Mouse (Mus musculus) neural tube, embryonic 11.5 days (tissue): ENCODE data around the gene Dis3l. TPM values are rescaled to one million over a fixed set of nuclear protein-coding genes. Genes with fewer than 3 reads are reported as not detected.

Source experiments
- ATAC-seq: fragments of 200-750 bp; cut with Nextera tagmentation; 2 replicates; pipeline ENCODE4 v1.8.0; 2017; ENCODE audit warnings: moderate number of reproducible peaks, mild to moderate bottlenecking, moderate TSS enrichment, moderate library complexity; ENCODE audit not compliant: insufficient read depth, low FRiP score, low TSS enrichment
- DNase-seq: peaks from one replicate; pipeline ENCODE4 v3.0.0-alpha.2; 2015; ENCODE audit warnings: low spot score
- H3K27ac ChIP-seq: fragments of 300-500 bp; sonication (generic); 2 replicates; pipeline ENCODE4 v1.5.1; 2014; ENCODE audit warnings: low read depth, mild to moderate bottlenecking, low read length
- H3K27me3 ChIP-seq: fragments of 300-500 bp; sonication (generic); 2 replicates; pipeline ENCODE4 v1.6.1; 2014; ENCODE audit warnings: mild to moderate bottlenecking, low read length, mixed read lengths; ENCODE audit not compliant: control insufficient read depth, insufficient read depth
- H3K36me3 ChIP-seq: fragments of 300-500 bp; sonication (generic); 2 replicates; pipeline ENCODE4 v1.6.1; 2014; ENCODE audit warnings: mild to moderate bottlenecking, low read length, moderate library complexity, mixed read lengths; ENCODE audit not compliant: control insufficient read depth, insufficient read depth
- H3K4me1 ChIP-seq: fragments of 300-500 bp; sonication (generic); 2 replicates; pipeline ENCODE4 v1.6.1; 2014; ENCODE audit warnings: low read length, mixed read lengths; ENCODE audit not compliant: control insufficient read depth, insufficient read depth
- H3K4me2 ChIP-seq: fragments of 300-500 bp; sonication (generic); 2 replicates; pipeline ENCODE4 v1.6.1; 2014; ENCODE audit warnings: low read depth, mild to moderate bottlenecking, moderate library complexity
- H3K4me3 ChIP-seq: fragments of 300-500 bp; sonication (generic); 2 replicates; pipeline ENCODE4 v1.5.1; 2014; ENCODE audit warnings: low read depth, low read length
- H3K9ac ChIP-seq: fragments of 300-500 bp; sonication (generic); 2 replicates; pipeline ENCODE4 v1.6.1; 2014; ENCODE audit warnings: mild to moderate bottlenecking, low read length
- H3K9me3 ChIP-seq: fragments of 300-500 bp; sonication (generic); 2 replicates; pipeline ENCODE4 v1.6.1; 2016; ENCODE audit warnings: low read length; ENCODE audit not compliant: control insufficient read depth
- WGBS: fragments of 180-500 bp; shearing (Covaris S2); extraction: QIAGEN DNeasy Blood & Tissue Kit; methylation state at CpG from one replicate; pipeline ENCODE4 v1.1.7; 2014; 5-methylcytosine and 5-hydroxymethylcytosine counted together
- polyA plus RNA-seq: library from polyadenylated mRNA; unstranded; fragments of >200 nt; fragmentation: Nextera tagmentation; extraction: Ambion mirVana; gene quantifications from 2 replicates; pipeline ENCODE4 v1.2.1, GENCODE M21; 2014

Gene Dis3l
- polyA plus RNA-seq, 1 experiment from 2014 or later: 25.4 TPM

- peak overlapping the region; percentile 99 for H3K27ac ChIP-seq
- H3K27me3 ChIP-seq: no peaks in the 10 kb centered on the region
- WGBS: under 1% methylated on average over 74 of the region's 85 CpGs
- H3K4me3 ChIP-seq: peak overlapping the region; percentile 63
- H3K36me3 ChIP-seq: no peaks in the 10 kb centered on the region
- peak overlapping the region; percentile 85 for H3K4me2 ChIP-seq
- peaks cover 8% of the 10 kb centered on the region; the same call in 1 of the 2 replicates for H3K4me1 ChIP-seq
- ATAC-seq (peak; percentile 89), DNase-seq (peak; percentile 84)
- H3K9me3 ChIP-seq: no peaks in the 10 kb centered on the region
- peak overlapping the region; percentile 100 for H3K9ac ChIP-seq
Measured at GRCm38 (mm10) chr9:64340351-64341253, 486 bp downstream of the Dis3l start.

DNA sequence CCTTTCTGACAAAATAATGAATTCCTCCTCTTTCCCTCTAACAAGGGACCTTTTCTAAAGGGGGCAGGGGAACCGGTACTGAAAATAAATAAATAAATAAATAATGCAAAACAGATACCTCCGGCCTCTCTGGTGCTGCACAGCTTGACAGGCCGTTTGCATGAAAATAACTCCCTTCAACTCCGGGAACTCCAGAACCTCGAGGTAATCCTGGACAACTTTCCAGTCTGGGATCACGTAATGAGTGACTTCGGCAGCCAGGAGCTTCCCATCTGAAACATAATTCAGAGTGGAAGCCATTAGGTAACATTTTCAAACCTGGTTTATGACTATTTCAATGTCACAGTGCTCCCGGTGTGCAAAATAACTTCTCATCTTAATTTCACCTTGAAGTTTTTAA is 1.7 kb downstream of the Dis3l start:
- peaks cover 8% of the 10 kb centered on the region; the same call in 1 of the 2 replicates for H3K4me1 ChIP-seq
- H3K4me2 ChIP-seq: peak overlapping the region; percentile 85
- H3K27me3 ChIP-seq: no peaks in the 10 kb centered on the region
- H3K36me3 ChIP-seq: no peaks in the 10 kb centered on the region
- H3K27ac ChIP-seq: no peak overlapping the region
- H3K4me3 ChIP-seq: no peak overlapping the region
- H3K9ac ChIP-seq: no peak overlapping the region; the same call in 1 of the 2 replicates
- WGBS: 29% methylated on average over 8 of the region's 8 CpGs
- no peak for ATAC-seq
- no peak for DNase-seq
- no peaks in the 10 kb centered on the region for H3K9me3 ChIP-seq

- DNase-seq (no peak), ATAC-seq (no peak)
- H3K27ac ChIP-seq: no peak overlapping the region
- H3K9ac ChIP-seq: no peak overlapping the region
- no peak overlapping the region for H3K4me3 ChIP-seq
- WGBS: 93% methylated on average over 6 of the region's 6 CpGs
- peaks cover 8% of the 10 kb centered on the region; the same call in 1 of the 2 replicates for H3K4me1 ChIP-seq
- H3K27me3 ChIP-seq: no peaks in the 10 kb centered on the region
- no peaks in the 10 kb centered on the region for H3K9me3 ChIP-seq
- H3K36me3 ChIP-seq: no peaks in the 10 kb centered on the region
- H3K4me2 ChIP-seq: no peak overlapping the region
Measured at GRCm38 (mm10) chr9:64335825-64336224, 5.3 kb downstream of the Dis3l start.

DNA sequence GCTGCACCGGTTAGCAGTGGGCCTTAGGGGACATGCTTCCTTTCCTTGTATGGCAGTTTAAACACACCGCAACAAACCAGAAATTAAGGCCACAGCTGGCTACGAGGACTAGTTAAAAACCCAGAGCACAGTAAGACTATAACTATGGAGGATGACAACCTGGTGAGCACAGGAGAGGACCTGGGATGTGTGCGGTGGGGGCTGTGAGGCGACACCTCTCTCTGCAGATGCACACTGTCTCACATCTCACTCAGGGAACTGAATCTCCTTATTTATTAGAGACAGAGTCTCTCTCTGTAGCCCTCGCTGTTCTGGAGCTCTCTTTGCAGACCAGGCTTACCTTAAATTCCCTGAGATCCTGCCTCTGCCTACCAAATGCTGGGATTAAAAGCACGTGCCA is 17.1 kb downstream of the Dis3l start:
- no peak overlapping the region for H3K27ac ChIP-seq
- H3K4me2 ChIP-seq: no peak overlapping the region
- no peak overlapping the region for H3K9ac ChIP-seq
- ATAC-seq (no peak), DNase-seq (no peak)
- no peaks in the 10 kb centered on the region for H3K27me3 ChIP-seq
- WGBS: 92% methylated on average over 7 of the region's 7 CpGs
- peaks cover under 1% of the 10 kb centered on the region; the same call in 1 of the 2 replicates for H3K36me3 ChIP-seq
- H3K9me3 ChIP-seq: no peaks in the 10 kb centered on the region
- H3K4me1 ChIP-seq: no peaks in the 10 kb centered on the region
- no peak overlapping the region for H3K4me3 ChIP-seq

GRCm38 (mm10) chr9:64316986-64317385 is 24.1 kb downstream of the Dis3l start:
- Histone ChIP-seq H3K4me2 (no peak overlapping the region), H3K4me3 (no peak overlapping the region), H3K27ac (no peak overlapping the region), H3K36me3 (peaks cover 2% of the 10 kb centered on the region; the same call in 1 of the 2 replicates), H3K9me3 (no peaks in the 10 kb centered on the region), H3K9ac (no peak overlapping the region), H3K27me3 (no peaks in the 10 kb centered on the region), H3K4me1 (no peaks in the 10 kb centered on the region)
- WGBS: 96% methylated on average over 5 of the region's 5 CpGs
- ATAC-seq (no peak), DNase-seq (no peak)

DNA sequence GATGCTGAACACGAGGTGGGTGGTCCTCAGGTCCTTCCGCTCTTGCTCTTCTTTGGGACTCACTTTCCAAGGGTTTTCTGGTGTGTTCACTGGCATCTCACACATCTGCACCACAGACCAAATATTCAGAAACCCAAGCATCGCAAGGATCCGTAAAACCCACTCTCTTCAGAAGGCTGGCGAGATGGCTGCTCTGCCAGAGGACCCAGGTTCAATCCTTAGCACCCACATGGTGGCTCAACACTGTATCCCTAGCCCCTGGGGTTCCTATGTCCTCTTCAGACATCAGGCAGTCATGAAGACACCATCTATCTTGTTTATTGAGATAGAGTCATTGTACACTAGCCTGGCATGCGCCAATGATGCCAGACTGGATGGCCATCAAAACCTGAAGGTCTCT is 26.4 kb downstream of the Dis3l start:
- no peak overlapping the region for H3K4me2 ChIP-seq
- 95% methylated on average over 6 of the region's 6 CpGs for WGBS
- no peak for ATAC-seq
- no peak overlapping the region for H3K9ac ChIP-seq
- no peaks in the 10 kb centered on the region for H3K27me3 ChIP-seq
- H3K36me3 ChIP-seq: peaks cover 2% of the 10 kb centered on the region; the same call in 1 of the 2 replicates
- no peak overlapping the region for H3K27ac ChIP-seq
- H3K9me3 ChIP-seq: no peaks in the 10 kb centered on the region
- no peak overlapping the region for H3K4me3 ChIP-seq
- H3K4me1 ChIP-seq: no peaks in the 10 kb centered on the region
- DNase-seq: no peak

DNA sequence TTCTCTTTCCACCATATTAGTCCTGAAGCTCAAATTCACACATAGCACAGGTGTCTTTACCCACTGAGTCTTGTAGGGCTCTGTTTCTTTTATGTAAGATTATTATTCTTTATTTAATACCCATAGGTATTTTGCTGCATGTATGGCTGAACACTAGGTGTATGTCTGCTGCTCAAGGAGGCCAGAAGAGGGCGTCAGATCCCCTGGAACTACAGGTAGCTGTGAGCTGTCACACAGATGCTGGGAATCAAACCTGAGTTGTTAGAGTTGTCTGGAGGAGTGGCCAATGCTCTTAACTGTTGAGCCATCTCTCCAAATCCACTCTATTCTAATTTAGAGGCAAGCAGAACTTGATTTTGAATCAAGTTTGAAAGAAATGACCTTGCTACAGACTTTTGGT is 29.0 kb downstream of the Dis3l start:
- Histone ChIP-seq H3K4me3 (no peak overlapping the region), H3K27me3 (no peaks in the 10 kb centered on the region), H3K9ac (no peak overlapping the region), H3K4me2 (no peak overlapping the region), H3K36me3 (no peaks in the 10 kb centered on the region), H3K9me3 (no peaks in the 10 kb centered on the region), H3K27ac (no peak overlapping the region), H3K4me1 (no peaks in the 10 kb centered on the region)
- DNase-seq: no peak
- 43% methylated on average over 1 of the region's 1 CpGs for WGBS
- no peak for ATAC-seq

DNA sequence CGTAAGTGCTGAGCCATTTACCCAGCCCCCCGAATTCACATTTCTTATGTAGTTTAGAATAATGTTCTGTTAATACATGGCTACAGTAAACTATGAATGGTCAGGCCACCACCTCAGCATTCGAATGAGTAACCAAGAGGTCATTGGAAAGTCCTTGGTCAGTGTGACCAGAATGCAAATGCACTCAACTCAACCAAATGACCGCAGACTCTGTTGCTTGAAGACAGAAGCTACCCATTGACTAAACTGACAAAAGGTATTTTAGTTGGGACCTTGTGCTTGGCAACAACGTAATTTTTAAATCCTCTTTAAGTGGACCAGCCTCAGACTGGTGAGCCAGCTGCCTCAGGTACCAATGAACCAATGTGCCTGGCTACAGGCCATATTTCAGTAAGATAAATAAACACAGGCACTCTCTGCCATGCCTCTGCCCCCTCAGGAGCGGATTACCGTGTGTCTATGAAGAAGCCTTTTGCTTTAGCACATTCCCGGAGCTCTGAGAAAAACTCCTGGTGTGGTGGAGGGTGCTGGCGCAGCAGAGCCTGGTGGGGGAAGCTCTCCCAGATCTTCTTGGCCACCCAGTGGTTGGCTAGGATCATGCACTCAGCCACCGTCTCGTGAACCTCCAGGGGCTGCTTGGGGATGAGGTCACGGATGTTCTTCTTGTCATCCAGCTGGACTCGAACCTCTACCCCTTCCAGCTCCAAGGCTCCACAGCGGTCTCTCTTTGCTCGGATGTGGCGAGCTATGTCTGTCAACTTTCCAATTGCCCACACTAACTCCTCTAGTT is 29.9 kb downstream of the Dis3l start:
- DNase-seq (no peak), ATAC-seq (no peak)
- no peak overlapping the region for H3K4me3 ChIP-seq
- H3K27me3 ChIP-seq: no peaks in the 10 kb centered on the region
- no peak overlapping the region for H3K9ac ChIP-seq
- no peak overlapping the region for H3K4me2 ChIP-seq
- WGBS: 80% methylated on average over 16 of the region's 16 CpGs
- no peak overlapping the region for H3K27ac ChIP-seq
- H3K36me3 ChIP-seq: no peaks in the 10 kb centered on the region
- H3K9me3 ChIP-seq: no peaks in the 10 kb centered on the region
- H3K4me1 ChIP-seq: no peaks in the 10 kb centered on the region
